Mouse (Mus musculus) embryonic facial prominence, embryonic 14.5 days (tissue): ENCODE results near the gene P2ry14. TPM values are rescaled to one million over a fixed set of nuclear protein-coding genes. Genes with fewer than 3 reads are reported as not detected.

Experiments used
- ATAC-seq: fragments of 200-750 bp; cut with Nextera tagmentation; 2 replicates; pipeline ENCODE4 v1.8.0; 2017; ENCODE audit warnings: low read depth, moderate number of reproducible peaks, moderate TSS enrichment
- DNase-seq: peaks from one replicate; pipeline ENCODE4 v3.0.0-alpha.2; 2015; ENCODE audit warnings: low spot score
- H3K27ac ChIP-seq: fragments of 300-500 bp; sonication (generic); replicated peaks from 2 replicates; pipeline ENCODE4 v1.5.1; 2014; ENCODE audit warnings: low read depth, mild to moderate bottlenecking, low read length, moderate library complexity
- H3K27me3 ChIP-seq: fragments of 300-500 bp; sonication (generic); replicated peaks from 2 replicates; pipeline ENCODE4 v1.6.1; 2014; ENCODE audit warnings: low read length; ENCODE audit not compliant: control insufficient read depth, insufficient read depth
- H3K36me3 ChIP-seq: fragments of 300-500 bp; sonication (generic); 2 replicates; pipeline ENCODE4 v1.6.1; 2014; ENCODE audit warnings: low read length, mixed read lengths; ENCODE audit not compliant: control insufficient read depth, insufficient read depth
- H3K4me1 ChIP-seq: fragments of 300-500 bp; sonication (generic); 2 replicates; pipeline ENCODE4 v1.6.1; 2014; ENCODE audit warnings: antibody characterized with exemption, low read length; ENCODE audit not compliant: control insufficient read depth, insufficient read depth
- H3K4me2 ChIP-seq: fragments of 300-500 bp; sonication (generic); 2 replicates; pipeline ENCODE4 v1.6.1; 2014; ENCODE audit warnings: low read depth, mild to moderate bottlenecking, low read length, moderate library complexity, mixed read lengths
- H3K4me3 ChIP-seq: fragments of 300-500 bp; sonication (generic); 2 replicates; pipeline ENCODE4 v1.5.1; 2014; ENCODE audit warnings: low read depth, mild to moderate bottlenecking, low read length
- H3K9ac ChIP-seq: fragments of 300-500 bp; sonication (generic); 2 replicates; pipeline ENCODE4 v1.6.1; 2014; ENCODE audit warnings: low read depth, mild to moderate bottlenecking, low read length, moderate library complexity, mixed read lengths
- H3K9me3 ChIP-seq: fragments of 300-500 bp; sonication (generic); 2 replicates; pipeline ENCODE4 v1.6.1; 2016; ENCODE audit warnings: low read length; ENCODE audit not compliant: control insufficient read depth
- WGBS: fragments of 180-500 bp; shearing (Covaris S2); extraction: QIAGEN DNeasy Blood & Tissue Kit; methylation state at CpG from one replicate; pipeline ENCODE4 v1.1.7; 2014; 5-methylcytosine and 5-hydroxymethylcytosine counted together
- polyA plus RNA-seq: library from polyadenylated mRNA; unstranded; fragments of >200 nt; fragmentation: Nextera tagmentation; extraction: Ambion mirVana; gene quantifications from 2 replicates; pipeline ENCODE4 v1.2.1, GENCODE M21; 2014

The P2ry14 gene
- polyA plus RNA-seq, 1 experiment from 2014 or later: 2.1 TPM

DNA sequence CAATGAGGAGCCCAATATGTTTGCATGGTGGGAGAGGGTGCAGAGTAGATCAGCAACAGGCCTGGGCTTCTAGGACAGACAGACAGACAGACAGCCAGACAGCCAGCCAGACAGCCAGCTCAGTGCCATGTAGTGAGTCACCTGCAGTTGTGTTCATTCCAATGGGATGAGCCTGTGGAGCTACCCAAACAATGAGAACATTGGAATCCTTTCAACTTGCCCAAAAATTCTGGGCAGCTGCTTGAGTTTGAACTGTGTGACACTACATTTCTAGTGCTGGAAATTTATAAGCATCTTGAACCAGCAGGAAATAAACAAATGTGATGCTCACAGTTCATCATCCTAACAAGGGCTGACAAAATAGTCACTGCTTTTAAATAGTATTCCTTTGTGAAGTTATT is 13.8 kb downstream of the P2ry14 start:
- ATAC-seq (no peak), DNase-seq (no peak)

DNA sequence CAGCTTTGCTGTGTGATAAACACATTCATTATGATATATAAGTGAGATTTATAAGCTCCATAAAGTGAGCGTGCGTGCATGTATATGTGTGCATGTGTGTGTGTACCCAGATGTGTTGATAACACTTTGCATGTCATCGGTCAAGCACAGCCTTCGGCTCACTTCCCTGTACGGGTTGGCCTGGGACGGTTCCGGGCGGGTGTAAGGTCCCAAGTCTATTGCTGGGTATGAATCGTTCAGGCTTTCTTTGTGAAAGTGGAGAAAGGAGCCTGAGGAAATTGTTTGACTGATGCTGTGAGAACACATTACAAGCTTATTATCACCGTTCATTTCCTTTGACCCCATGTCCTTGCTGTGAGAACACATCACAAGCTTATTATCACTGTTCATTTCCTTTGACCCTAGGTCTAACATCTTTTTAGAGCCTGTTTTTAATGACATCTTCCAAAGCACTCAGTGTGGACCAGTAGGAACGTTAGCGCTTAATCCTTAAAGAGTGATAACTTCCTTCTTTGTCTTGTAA is 14.4 kb downstream of the P2ry14 start:
- Histone ChIP-seq H3K27me3 (no peaks in the 10 kb centered on the region), H3K4me3 (no peak overlapping the region), H3K4me2 (no peak overlapping the region), H3K36me3 (no peaks in the 10 kb centered on the region), H3K4me1 (no peaks in the 10 kb centered on the region), H3K27ac (no peak overlapping the region), H3K9ac (no peak overlapping the region), H3K9me3 (no peaks in the 10 kb centered on the region)
- no peak for DNase-seq
- WGBS: 79% methylated on average over 12 of the region's 12 CpGs
- no peak for ATAC-seq

More for the DNA sequence above, 13.8 kb downstream of the P2ry14 start:
- Histone ChIP-seq H3K9ac (no peak overlapping the region), H3K4me3 (no peak overlapping the region), H3K36me3 (no peaks in the 10 kb centered on the region), H3K4me1 (no peaks in the 10 kb centered on the region), H3K9me3 (no peaks in the 10 kb centered on the region), H3K4me2 (no peak overlapping the region), H3K27ac (no peak overlapping the region), H3K27me3 (no peaks in the 10 kb centered on the region)

DNA sequence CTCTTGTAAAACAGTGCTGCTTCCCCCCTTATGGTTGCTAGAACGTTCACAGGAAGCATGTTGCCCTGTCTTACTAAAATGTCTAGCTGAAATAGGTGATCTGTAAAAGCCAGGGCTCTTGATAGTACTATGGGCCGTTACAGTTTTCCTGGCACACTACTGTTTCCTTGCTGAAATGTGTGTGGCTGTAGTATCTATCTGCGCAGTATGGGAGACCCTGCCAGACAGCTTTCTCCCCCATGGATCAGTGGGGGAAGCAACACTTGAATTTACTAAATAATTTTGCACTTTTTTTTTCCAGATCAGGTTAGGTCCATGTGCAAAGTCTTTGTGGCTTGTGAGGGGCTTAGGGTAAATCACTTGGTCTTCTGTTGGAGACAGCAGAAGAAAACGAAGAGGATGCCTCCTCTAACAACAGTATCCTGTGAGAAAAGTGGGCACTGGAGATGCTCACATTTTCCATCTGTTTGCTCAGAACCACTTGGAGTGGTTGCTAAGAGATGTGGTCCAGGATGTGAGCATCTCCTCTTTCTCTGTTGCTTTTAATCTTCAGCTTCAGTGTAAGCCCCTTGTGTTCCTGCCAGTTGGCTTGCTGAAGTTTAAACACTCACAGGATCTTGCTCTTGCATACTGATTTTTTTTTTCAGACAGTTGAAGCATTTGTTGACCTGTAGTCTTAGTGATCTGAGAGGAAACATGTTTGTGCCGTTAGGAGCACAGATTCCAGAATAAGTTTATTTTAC is 17.3 kb downstream of the P2ry14 start:
- Histone ChIP-seq H3K9me3 (no peaks in the 10 kb centered on the region), H3K27ac (no peak overlapping the region), H3K9ac (no peak overlapping the region), H3K36me3 (no peaks in the 10 kb centered on the region), H3K27me3 (no peaks in the 10 kb centered on the region), H3K4me3 (no peak overlapping the region), H3K4me2 (no peak overlapping the region), H3K4me1 (peaks cover 5% of the 10 kb centered on the region; the same call in 1 of the 2 replicates)
- 73% methylated on average over 5 of the region's 5 CpGs for WGBS
- ATAC-seq: no peak
- DNase-seq: peak; percentile 16

DNA sequence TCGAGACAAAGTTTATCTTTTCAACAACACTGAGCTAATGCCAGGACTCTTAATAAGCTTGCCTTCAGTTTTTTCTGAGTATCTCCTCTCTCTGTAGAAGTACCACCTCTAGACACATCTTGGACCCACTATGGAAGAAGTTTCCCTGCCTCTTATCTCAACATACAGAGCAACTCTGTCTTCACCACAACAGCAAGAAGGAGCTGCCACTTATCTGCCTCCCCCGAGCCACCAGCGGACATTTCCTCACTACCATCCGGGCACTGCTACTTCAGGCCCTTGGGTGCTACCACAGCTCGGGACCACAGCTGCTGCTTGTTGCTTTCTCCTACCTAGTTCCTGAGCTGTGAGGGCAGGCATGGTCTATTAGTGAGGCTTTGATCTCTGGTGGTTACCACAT is 20.2 kb downstream of the P2ry14 start:
- no peak for ATAC-seq
- H3K27me3 ChIP-seq: no peaks in the 10 kb centered on the region
- H3K36me3 ChIP-seq: no peaks in the 10 kb centered on the region
- H3K4me3 ChIP-seq: no peak overlapping the region
- WGBS: 78% methylated on average over 5 of the region's 5 CpGs
- H3K9ac ChIP-seq: no peak overlapping the region
- no peaks in the 10 kb centered on the region for H3K9me3 ChIP-seq
- H3K4me2 ChIP-seq: no peak overlapping the region
- peaks cover 8% of the 10 kb centered on the region; the same call in 1 of the 2 replicates for H3K4me1 ChIP-seq
- no peak for DNase-seq
- no peak overlapping the region for H3K27ac ChIP-seq

DNA sequence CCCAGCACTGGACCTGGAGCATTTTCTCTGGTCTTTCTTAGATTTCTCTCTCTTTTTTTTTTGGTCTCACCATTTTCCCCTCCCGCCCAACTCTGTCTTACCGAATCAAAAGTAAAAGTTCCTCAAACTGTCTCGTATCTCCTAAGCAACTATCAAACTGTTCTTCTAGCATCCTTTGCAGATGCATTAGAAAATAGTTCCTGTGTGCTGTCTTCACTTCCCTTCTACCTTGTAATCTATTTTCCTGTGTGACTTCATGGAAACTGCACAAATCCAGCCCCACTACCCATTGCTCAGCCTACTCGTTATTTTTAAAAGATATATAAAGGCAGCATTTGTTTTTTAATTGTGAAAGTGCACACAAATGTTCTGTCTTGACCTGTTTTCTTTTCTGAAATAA is 21.5 kb downstream of the P2ry14 start:
- H3K27ac ChIP-seq: no peak overlapping the region
- no peaks in the 10 kb centered on the region for H3K27me3 ChIP-seq
- DNase-seq: no peak
- H3K9me3 ChIP-seq: no peaks in the 10 kb centered on the region
- no peak overlapping the region for H3K9ac ChIP-seq
- ATAC-seq: no peak
- H3K36me3 ChIP-seq: no peaks in the 10 kb centered on the region
- H3K4me3 ChIP-seq: no peak overlapping the region
- H3K4me2 ChIP-seq: no peak overlapping the region
- WGBS: 86% methylated on average over 4 of the region's 4 CpGs
- H3K4me1 ChIP-seq: peaks cover 8% of the 10 kb centered on the region; the same call in 1 of the 2 replicates

DNA sequence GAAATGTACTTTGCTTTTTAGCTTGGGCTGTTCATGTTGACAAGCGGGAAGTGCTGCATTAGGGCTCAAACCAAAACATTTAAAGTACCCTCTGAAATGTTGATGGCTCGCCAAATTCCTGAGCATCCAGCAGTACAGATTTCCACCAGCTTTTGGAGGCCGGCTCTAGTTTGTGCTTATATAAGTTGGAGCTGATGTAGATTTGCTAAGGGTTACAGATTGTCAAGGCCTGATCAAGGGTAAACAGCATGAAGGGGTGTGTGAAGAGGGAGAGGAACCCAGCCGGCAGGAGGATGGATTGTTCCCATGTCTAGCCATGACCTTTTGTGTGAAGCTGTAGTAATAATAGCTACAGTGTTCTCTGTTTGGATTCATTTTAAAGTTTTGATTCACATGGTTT is 22.3 kb downstream of the P2ry14 start:
- ATAC-seq: no peak
- WGBS: 51% methylated on average over 4 of the region's 4 CpGs
- H3K4me1 ChIP-seq: peaks cover 8% of the 10 kb centered on the region; the same call in 1 of the 2 replicates
- H3K9ac ChIP-seq: no peak overlapping the region
- no peak overlapping the region for H3K4me2 ChIP-seq
- no peaks in the 10 kb centered on the region for H3K9me3 ChIP-seq
- H3K36me3 ChIP-seq: no peaks in the 10 kb centered on the region
- H3K27ac ChIP-seq: peak overlapping the region; percentile 15; the same call in 1 of the 2 replicates
- no peaks in the 10 kb centered on the region for H3K27me3 ChIP-seq
- DNase-seq: peak; percentile 68
- no peak overlapping the region for H3K4me3 ChIP-seq

DNA sequence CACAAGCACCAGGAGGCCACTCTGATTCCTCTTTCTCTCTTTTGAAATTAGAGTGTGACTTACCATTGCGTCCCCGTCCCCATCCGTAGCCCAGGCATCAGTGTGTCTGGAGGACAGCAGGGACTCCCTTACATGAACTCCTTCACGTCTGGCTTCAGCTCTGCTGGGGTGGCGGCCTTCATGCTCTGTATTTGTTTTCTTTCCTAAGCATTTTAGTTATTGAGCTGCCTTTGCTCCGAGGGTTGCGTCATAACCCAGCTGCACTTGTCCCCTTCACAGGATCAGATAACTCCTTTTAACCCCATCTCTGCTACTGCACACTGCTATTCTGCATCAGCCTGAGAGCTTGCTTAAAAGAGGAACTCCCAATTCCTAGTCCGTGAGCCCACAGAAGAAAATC is 23.0 kb downstream of the P2ry14 start:
- no peaks in the 10 kb centered on the region for H3K27me3 ChIP-seq
- DNase-seq: no peak
- H3K9me3 ChIP-seq: no peaks in the 10 kb centered on the region
- ATAC-seq: peak; percentile 50; the same call in 1 of the 2 replicates
- 39% methylated on average over 8 of the region's 8 CpGs for WGBS
- H3K4me2 ChIP-seq: no peak overlapping the region
- peaks cover 8% of the 10 kb centered on the region; the same call in 1 of the 2 replicates for H3K4me1 ChIP-seq
- H3K4me3 ChIP-seq: no peak overlapping the region
- no peak overlapping the region for H3K9ac ChIP-seq
- no peak overlapping the region for H3K27ac ChIP-seq
- no peaks in the 10 kb centered on the region for H3K36me3 ChIP-seq

DNA sequence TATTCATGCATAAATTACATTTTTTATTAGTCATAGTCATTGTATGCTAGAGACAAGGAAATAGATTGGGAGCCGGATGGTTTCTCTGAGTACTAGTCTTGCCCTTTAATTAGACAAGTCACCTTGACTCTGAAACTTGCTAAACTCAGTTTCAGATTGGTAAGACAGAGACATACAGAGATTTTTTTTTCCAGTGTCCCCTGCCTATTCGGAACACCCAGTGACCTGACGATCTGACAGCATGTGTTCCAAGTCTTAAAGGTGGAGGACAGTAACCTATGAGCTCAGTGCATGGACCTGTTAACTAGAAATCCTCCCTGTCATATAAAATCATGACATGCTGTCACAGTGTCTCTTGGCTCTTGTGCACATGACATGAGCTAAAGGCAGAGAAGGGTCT is 23.9 kb downstream of the P2ry14 start:
- ATAC-seq (no peak), DNase-seq (no peak)
- Histone ChIP-seq H3K4me2 (no peak overlapping the region), H3K36me3 (no peaks in the 10 kb centered on the region), H3K9ac (no peak overlapping the region), H3K4me3 (no peak overlapping the region), H3K4me1 (peaks cover 8% of the 10 kb centered on the region; the same call in 1 of the 2 replicates), H3K27ac (no peak overlapping the region), H3K27me3 (no peaks in the 10 kb centered on the region), H3K9me3 (no peaks in the 10 kb centered on the region)
- 86% methylated on average over 3 of the region's 3 CpGs for WGBS

DNA sequence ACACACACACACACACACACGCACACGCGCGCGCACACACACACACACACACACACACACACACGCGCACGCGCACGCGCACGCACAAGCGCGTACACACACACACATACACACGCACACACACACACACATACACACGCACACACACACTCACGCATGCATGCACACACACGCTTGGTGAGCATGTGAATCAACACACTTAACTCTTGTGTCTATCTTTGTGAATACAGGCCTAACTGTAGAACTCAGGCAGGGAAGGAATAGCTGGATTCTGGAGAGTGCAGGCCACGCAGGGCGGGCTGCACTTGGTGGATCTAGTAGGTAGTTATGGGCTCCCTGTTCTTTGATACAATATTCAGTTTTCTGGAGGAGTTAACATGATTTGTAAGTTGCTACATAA is 24.7 kb downstream of the P2ry14 start:
- Histone ChIP-seq H3K36me3 (no peaks in the 10 kb centered on the region), H3K9ac (no peak overlapping the region), H3K27ac (no peak overlapping the region), H3K4me2 (no peak overlapping the region), H3K4me3 (no peak overlapping the region), H3K4me1 (peaks cover 8% of the 10 kb centered on the region; the same call in 1 of the 2 replicates), H3K9me3 (no peaks in the 10 kb centered on the region), H3K27me3 (no peaks in the 10 kb centered on the region)
- DNase-seq: no peak
- 86% methylated on average over 20 of the region's 20 CpGs for WGBS
- no peak for ATAC-seq
